Mouse (Mus musculus) forebrain, postnatal 0 days (tissue): ENCODE data around the gene Llph. TPM values are rescaled to one million over a fixed set of nuclear protein-coding genes. Genes with fewer than 3 reads are reported as not detected.

Source experiments
- ATAC-seq: fragments of 200-750 bp; cut with Nextera tagmentation; 2 replicates; pipeline ENCODE4 v1.8.0; 2017; ENCODE audit warnings: mild to moderate bottlenecking, moderate library complexity
- DNase-seq: peaks from one replicate; pipeline ENCODE4 v3.0.0-alpha.2; 2015
- H3K27ac ChIP-seq: fragments of 300-500 bp; sonication (generic); 2 replicates; pipeline ENCODE4 v1.5.1; 2014; ENCODE audit warnings: low read depth, mild to moderate bottlenecking, antibody characterized with exemption, low read length, moderate library complexity, mixed read lengths
- H3K27me3 ChIP-seq: fragments of 300-500 bp; sonication (generic); 2 replicates; pipeline ENCODE4 v1.6.1; 2014; ENCODE audit warnings: mild to moderate bottlenecking, low read length, mixed read lengths; ENCODE audit not compliant: insufficient read depth
- H3K36me3 ChIP-seq: fragments of 300-500 bp; sonication (generic); 2 replicates; pipeline ENCODE4 v1.6.1; 2014; ENCODE audit warnings: mild to moderate bottlenecking, moderate library complexity; ENCODE audit not compliant: insufficient read depth
- H3K4me1 ChIP-seq: fragments of 300-500 bp; sonication (generic); 2 replicates; pipeline ENCODE4 v1.6.1; 2014; ENCODE audit warnings: antibody characterized with exemption; ENCODE audit not compliant: insufficient read depth
- H3K4me2 ChIP-seq: fragments of 300-500 bp; sonication (generic); 2 replicates; pipeline ENCODE4 v1.6.1; 2014; ENCODE audit warnings: low read depth, mild to moderate bottlenecking, moderate library complexity
- H3K4me3 ChIP-seq: fragments of 300-500 bp; sonication (generic); 2 replicates; pipeline ENCODE4 v1.5.1; 2014; ENCODE audit warnings: low read depth, low read length, mixed read lengths
- H3K9ac ChIP-seq: fragments of 300-500 bp; sonication (generic); 2 replicates; pipeline ENCODE4 v1.6.1; 2014; ENCODE audit warnings: mild to moderate bottlenecking
- H3K9me3 ChIP-seq: fragments of 300-500 bp; sonication (generic); 2 replicates; pipeline ENCODE4 v1.6.1; 2016; ENCODE audit warnings: low read length
- CTCF ChIP-seq: sonication (generic); IDR thresholded peaks from 2 replicates; pipeline ENCODE4 v1.5.1; 2016; ENCODE audit warnings: antibody characterized with exemption, control low read depth, low read depth
- WGBS: fragments of 180-500 bp; shearing (Covaris S2); extraction: QIAGEN DNeasy Blood & Tissue Kit; methylation state at CpG from one replicate; pipeline ENCODE4 v1.1.7; 2014; 5-methylcytosine and 5-hydroxymethylcytosine counted together
- polyA plus RNA-seq: library from polyadenylated mRNA; unstranded; fragments of >200 nt; fragmentation: Nextera tagmentation; extraction: Ambion mirVana; gene quantifications from 2 replicates; pipeline ENCODE4 v1.2.1, GENCODE M21; 2015
- total RNA-seq: library from RNA; depleted of rRNA; stranded (reverse); fragments of >200 nt; gene quantifications from 2 replicates; pipeline ENCODE4 v1.2.3, GENCODE M21; 2014

Gene Llph
- total and polyA plus RNA-seq, 2 experiments from 2014 or later = 22.1 to 42.1 TPM

- Histone ChIP-seq H3K9ac (no peak overlapping the region), H3K9me3 (no peaks in the 10 kb centered on the region), H3K27me3 (no peaks in the 10 kb centered on the region), H3K4me3 (no peak overlapping the region), H3K36me3 (peaks cover 16% of the 10 kb centered on the region), H3K27ac (no peak overlapping the region), H3K4me1 (no peaks in the 10 kb centered on the region), H3K4me2 (no peak overlapping the region)
- WGBS = 86% methylated on average over 14 of the region's 14 CpGs
- DNase-seq = no peak
- no peak for ATAC-seq
- TF ChIP-seq CTCF = no peak
Measured at GRCm38 (mm10) chr10:120219578-120220359, 7.1 kb upstream of the Llph start.

DNA sequence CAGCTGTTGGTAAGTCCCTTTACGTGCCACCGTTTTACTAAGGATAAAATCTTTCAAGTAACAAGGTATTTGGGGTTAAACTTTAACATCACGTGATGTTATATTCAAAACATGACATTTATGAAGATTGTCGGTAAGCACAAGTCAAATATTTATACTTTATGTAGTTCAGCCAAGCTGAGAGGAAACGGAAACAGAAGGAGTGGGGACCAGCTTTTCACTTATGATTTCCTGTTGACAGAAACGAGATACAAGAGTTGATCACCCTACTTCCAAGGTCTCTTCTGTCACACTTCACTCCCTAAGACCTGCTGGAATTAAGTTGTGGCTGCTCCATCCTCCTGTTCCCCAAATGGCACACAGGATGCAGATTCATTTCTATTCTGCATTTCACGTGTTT lies 6.1 kb upstream of the Llph start:
- WGBS = 87% methylated on average over 7 of the region's 7 CpGs
- no peak overlapping the region for H3K4me2 ChIP-seq
- H3K36me3 ChIP-seq = peaks cover 16% of the 10 kb centered on the region
- no peaks in the 10 kb centered on the region for H3K9me3 ChIP-seq
- H3K27ac ChIP-seq = no peak overlapping the region
- no peak overlapping the region for H3K4me3 ChIP-seq
- H3K4me1 ChIP-seq = no peaks in the 10 kb centered on the region
- H3K9ac ChIP-seq = no peak overlapping the region
- no peak for DNase-seq
- no peak for TF ChIP-seq CTCF
- H3K27me3 ChIP-seq = no peaks in the 10 kb centered on the region
- ATAC-seq = no peak

GRCm38 (mm10) chr10:120231718-120232117 lies 4.8 kb downstream of the Llph start:
- H3K4me3 ChIP-seq = no peak overlapping the region
- no peak overlapping the region for H3K9ac ChIP-seq
- H3K9me3 ChIP-seq = no peaks in the 10 kb centered on the region
- H3K4me2 ChIP-seq = no peak overlapping the region
- H3K4me1 ChIP-seq = no peaks in the 10 kb centered on the region
- H3K27me3 ChIP-seq = no peaks in the 10 kb centered on the region
- TF ChIP-seq CTCF = peak; percentile 80
- WGBS = 25% methylated on average over 5 of the region's 5 CpGs
- no peak overlapping the region for H3K27ac ChIP-seq
- H3K36me3 ChIP-seq = peaks cover 23% of the 10 kb centered on the region
- no peak for ATAC-seq
- DNase-seq = peak; percentile 73

GRCm38 (mm10) chr10:120233655-120234367 lies 6.9 kb downstream of the Llph start:
- no peak overlapping the region for H3K27ac ChIP-seq
- no peak overlapping the region for H3K9ac ChIP-seq
- ATAC-seq = peak; percentile 40; the same call in 1 of the 2 replicates
- H3K4me2 ChIP-seq = no peak overlapping the region
- WGBS = 32% methylated on average over 18 of the region's 18 CpGs
- DNase-seq = peak; percentile 84
- no peaks in the 10 kb centered on the region for H3K4me1 ChIP-seq
- no peak overlapping the region for H3K4me3 ChIP-seq
- no peaks in the 10 kb centered on the region for H3K27me3 ChIP-seq
- peaks cover 21% of the 10 kb centered on the region for H3K36me3 ChIP-seq
- TF ChIP-seq CTCF = peak; percentile 86
- no peaks in the 10 kb centered on the region for H3K9me3 ChIP-seq

- WGBS = 80% methylated on average over 9 of the region's 9 CpGs
- ATAC-seq = no peak
- Histone ChIP-seq H3K4me2 (no peak overlapping the region), H3K9ac (no peak overlapping the region), H3K9me3 (no peaks in the 10 kb centered on the region), H3K27ac (no peak overlapping the region), H3K4me1 (no peaks in the 10 kb centered on the region), H3K4me3 (no peak overlapping the region), H3K27me3 (no peaks in the 10 kb centered on the region), H3K36me3 (peaks cover 5% of the 10 kb centered on the region; the same call in 1 of the 2 replicates)
- DNase-seq = no peak
- no peak for TF ChIP-seq CTCF
Measured at GRCm38 (mm10) chr10:120236855-120237254, 10.0 kb downstream of the Llph start.

- Histone ChIP-seq H3K4me3 (no peak overlapping the region), H3K27ac (no peak overlapping the region), H3K4me2 (no peak overlapping the region), H3K36me3 (no peaks in the 10 kb centered on the region), H3K9me3 (no peaks in the 10 kb centered on the region), H3K27me3 (no peaks in the 10 kb centered on the region), H3K9ac (no peak overlapping the region), H3K4me1 (no peaks in the 10 kb centered on the region)
- ATAC-seq (no peak), DNase-seq (no peak)
- 84% methylated on average over 8 of the region's 8 CpGs for WGBS
- no peak for TF ChIP-seq CTCF
Measured at GRCm38 (mm10) chr10:120238241-120238640, 11.4 kb downstream of the Llph start.

DNA sequence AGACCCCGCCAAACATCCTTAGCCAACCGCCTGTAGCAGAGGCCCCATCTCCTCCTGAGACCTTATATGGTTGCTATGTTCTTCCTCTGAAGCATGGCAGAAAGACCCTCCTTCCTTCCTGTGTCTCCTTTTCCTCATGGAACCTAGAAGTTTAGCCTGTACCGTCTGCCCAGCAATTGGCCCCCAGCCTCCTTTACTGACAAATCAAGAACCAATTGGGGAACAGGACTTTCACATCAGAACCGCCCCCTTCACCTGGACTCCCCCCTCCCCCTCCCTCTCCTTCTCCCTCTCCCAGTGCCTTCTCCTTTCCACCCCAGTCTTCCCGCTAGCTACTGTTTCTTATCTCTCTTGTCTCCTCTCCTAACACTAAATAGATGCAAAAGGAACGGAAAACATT lies 12.6 kb downstream of the Llph start:
- Histone ChIP-seq H3K9ac (no peak overlapping the region), H3K36me3 (no peaks in the 10 kb centered on the region), H3K27ac (no peak overlapping the region), H3K4me1 (no peaks in the 10 kb centered on the region), H3K4me3 (no peak overlapping the region), H3K4me2 (no peak overlapping the region), H3K27me3 (no peaks in the 10 kb centered on the region), H3K9me3 (no peaks in the 10 kb centered on the region)
- ATAC-seq (no peak), DNase-seq (no peak)
- no peak for TF ChIP-seq CTCF
- WGBS = 74% methylated on average over 6 of the region's 6 CpGs
